Mouse (Mus musculus): ENCODE data around the gene Cyb561d1. TPM values are rescaled to one million over a fixed set of nuclear protein-coding genes. Genes with fewer than 3 reads are reported as not detected.

Gene Cyb561d1
- polyA plus RNA-seq, 1 experiment from 2014 or later, result 2.8 TPM

- H3K9ac ChIP-seq (replicated peaks; ENCODE audit: low read depth, low read length), result peak within 1 kb of the TSS; percentile 47
- peak within 1 kb of the TSS; percentile 63 for H3K4me3 ChIP-seq (ENCODE audit: low read depth, low read length)
- H3K27me3 ChIP-seq (ENCODE audit: control insufficient read depth, insufficient read depth, low read length), result no peaks in the 10 kb centered on the region
- no peak within 1 kb of the TSS for H3K27ac ChIP-seq (ENCODE audit: low read length)
- 2% methylated on average over 75 of the region's 100 CpGs for WGBS
- peak within 1 kb of the TSS; percentile 82 for H3K4me2 ChIP-seq (replicated peaks; ENCODE audit: low read depth, low read length)
- ATAC-seq (ENCODE audit: insufficient number of reproducible peaks, insufficient read depth, low FRiP score, low read depth), result 0 out of 2 replicates have a peak, but pooled peaks have one; percentile 25
- no peaks in the 10 kb centered on the region for H3K9me3 ChIP-seq (ENCODE audit: control insufficient read depth, low read depth, low read length)
- H3K36me3 ChIP-seq (ENCODE audit: control insufficient read depth, insufficient read depth, low read length), result no peaks in the 10 kb centered on the region
- H3K4me1 ChIP-seq (ENCODE audit: control insufficient read depth, insufficient read depth, low read length), result peaks cover 2% of the 10 kb centered on the region; the same call in 1 of the 2 replicates
These were observed 14.6 kb downstream of the Cyb561d1 start, which contains the start of gene Amigo1 for GRCm38 (mm10) chr3:108186098-108187047. Gene Amigo1, plus strand, starts transcription at chr3:108186335.

DNA sequence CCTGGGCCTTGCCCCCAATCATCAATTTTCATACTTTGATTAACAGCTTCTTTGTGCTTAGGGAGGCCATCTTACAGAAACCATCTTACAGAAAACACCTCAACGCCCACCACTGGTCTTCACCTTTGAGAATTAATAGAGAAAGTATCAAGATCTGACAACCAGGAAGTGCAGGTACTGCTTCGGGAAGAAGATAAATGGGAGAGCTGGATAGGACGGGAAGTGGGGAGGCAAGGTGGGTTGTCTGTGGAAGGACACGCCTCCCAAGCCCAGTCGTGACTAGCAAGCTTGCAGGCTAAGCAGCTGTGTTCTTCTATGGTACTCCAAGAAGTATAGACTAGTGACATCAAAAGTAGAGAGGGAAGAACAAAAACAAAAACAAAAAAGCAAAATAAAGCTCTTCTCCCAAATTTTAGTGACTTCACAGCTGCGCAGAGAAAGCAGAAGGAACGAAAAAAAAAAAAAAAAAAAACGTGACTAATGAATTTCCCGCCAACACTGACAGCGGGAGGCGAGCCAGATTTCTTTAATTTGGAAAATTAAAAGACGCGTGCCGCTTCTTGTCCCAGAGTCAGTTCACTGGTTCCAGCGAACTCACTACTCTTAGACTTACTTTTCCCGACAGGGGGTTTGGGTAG, 15.4 kb downstream of the Cyb561d1 start:
- Histone ChIP-seq H3K4me1 (ENCODE audit: control insufficient read depth, insufficient read depth, low read length) (peaks cover 2% of the 10 kb centered on the region; the same call in 1 of the 2 replicates), H3K36me3 (ENCODE audit: control insufficient read depth, insufficient read depth, low read length) (no peaks in the 10 kb centered on the region), H3K4me3 (ENCODE audit: low read depth, low read length) (peak overlapping the region; percentile 63), H3K9ac (replicated peaks; ENCODE audit: low read depth, low read length) (peak overlapping the region; percentile 47; the same call in 1 of the 2 replicates), H3K27ac (ENCODE audit: low read length) (no peak overlapping the region), H3K9me3 (ENCODE audit: control insufficient read depth, low read depth, low read length) (no peaks in the 10 kb centered on the region), H3K4me2 (replicated peaks; ENCODE audit: low read depth, low read length) (peak overlapping the region; percentile 82), H3K27me3 (ENCODE audit: control insufficient read depth, insufficient read depth, low read length) (no peaks in the 10 kb centered on the region)
- 2% methylated on average over 16 of the region's 16 CpGs for WGBS
- no peak for ATAC-seq (ENCODE audit: insufficient number of reproducible peaks, insufficient read depth, low FRiP score, low read depth)

DNA sequence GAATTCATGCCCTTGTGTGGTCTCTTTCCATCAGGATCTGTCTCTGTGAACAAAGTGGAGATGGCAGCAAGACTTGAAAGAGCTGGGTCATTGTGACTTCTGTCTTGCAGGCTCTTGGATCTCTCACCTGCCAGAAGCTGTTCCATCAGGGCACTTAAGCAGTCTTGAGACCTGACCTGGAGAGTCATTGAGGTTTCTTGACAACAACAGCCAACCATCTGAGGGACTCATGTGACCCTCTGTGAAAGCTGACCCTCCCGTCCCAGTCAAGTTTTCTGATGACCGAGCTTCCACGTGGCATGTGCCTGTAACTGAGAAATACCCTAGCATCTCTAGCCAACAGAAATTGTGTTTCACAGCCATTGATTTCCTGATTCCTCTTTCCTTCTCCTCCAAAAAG, 16.3 kb downstream of the Cyb561d1 start:
- Histone ChIP-seq H3K9ac (replicated peaks; ENCODE audit: low read depth, low read length) (no peak overlapping the region), H3K27me3 (ENCODE audit: control insufficient read depth, insufficient read depth, low read length) (no peaks in the 10 kb centered on the region), H3K36me3 (ENCODE audit: control insufficient read depth, insufficient read depth, low read length) (no peaks in the 10 kb centered on the region), H3K4me2 (replicated peaks; ENCODE audit: low read depth, low read length) (no peak overlapping the region), H3K4me3 (ENCODE audit: low read depth, low read length) (no peak overlapping the region), H3K4me1 (ENCODE audit: control insufficient read depth, insufficient read depth, low read length) (peaks cover under 1% of the 10 kb centered on the region; the same call in 1 of the 2 replicates), H3K9me3 (ENCODE audit: control insufficient read depth, low read depth, low read length) (no peaks in the 10 kb centered on the region), H3K27ac (ENCODE audit: low read length) (no peak overlapping the region)
- ATAC-seq (ENCODE audit: insufficient number of reproducible peaks, insufficient read depth, low FRiP score, low read depth), result no peak
- WGBS, result 78% methylated on average over 3 of the region's 3 CpGs

DNA sequence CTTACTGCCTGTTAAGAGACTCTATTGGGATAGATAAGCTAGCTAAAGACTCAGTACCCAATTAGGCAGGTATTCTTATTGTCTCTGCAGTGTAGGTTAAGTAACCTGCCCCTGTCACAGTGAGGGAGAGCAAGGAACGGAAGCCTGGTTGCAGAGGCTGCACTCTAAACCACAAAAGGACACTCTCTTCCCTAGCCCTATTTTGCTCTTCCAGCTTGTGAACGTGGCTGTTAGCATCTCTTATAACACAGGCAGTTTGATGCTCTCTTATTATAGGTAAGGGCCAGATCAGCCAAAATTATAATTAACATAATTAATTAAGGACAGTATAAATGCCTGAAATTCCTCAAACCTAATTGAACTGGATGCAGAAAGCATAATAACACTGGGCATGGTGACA, 20.5 kb downstream of the Cyb561d1 start:
- Histone ChIP-seq H3K9ac (replicated peaks; ENCODE audit: low read depth, low read length) (no peak overlapping the region), H3K9me3 (ENCODE audit: control insufficient read depth, low read depth, low read length) (no peaks in the 10 kb centered on the region), H3K36me3 (ENCODE audit: control insufficient read depth, insufficient read depth, low read length) (no peaks in the 10 kb centered on the region), H3K4me2 (replicated peaks; ENCODE audit: low read depth, low read length) (no peak overlapping the region), H3K4me3 (ENCODE audit: low read depth, low read length) (no peak overlapping the region), H3K27me3 (ENCODE audit: control insufficient read depth, insufficient read depth, low read length) (no peaks in the 10 kb centered on the region), H3K4me1 (ENCODE audit: control insufficient read depth, insufficient read depth, low read length) (0 out of 2 replicates have a peak, but pooled peaks cover under 1% of the 10 kb centered on the region), H3K27ac (ENCODE audit: low read length) (no peak overlapping the region)
- WGBS, result 56% methylated on average over 2 of the region's 2 CpGs
- no peak for ATAC-seq (ENCODE audit: insufficient number of reproducible peaks, insufficient read depth, low FRiP score, low read depth)

GRCm38 (mm10) chr3:108178756-108179715, 22.0 kb downstream of the Cyb561d1 start:
- H3K4me2 ChIP-seq (replicated peaks; ENCODE audit: low read depth, low read length), result no peak overlapping the region
- H3K9me3 ChIP-seq (ENCODE audit: control insufficient read depth, low read depth, low read length), result no peaks in the 10 kb centered on the region
- no peaks in the 10 kb centered on the region for H3K27me3 ChIP-seq (ENCODE audit: control insufficient read depth, insufficient read depth, low read length)
- no peak overlapping the region for H3K27ac ChIP-seq (ENCODE audit: low read length)
- WGBS, result 49% methylated on average over 7 of the region's 7 CpGs
- no peak overlapping the region for H3K4me3 ChIP-seq (ENCODE audit: low read depth, low read length)
- ATAC-seq (ENCODE audit: insufficient number of reproducible peaks, insufficient read depth, low FRiP score, low read depth), result peak; percentile 80; the same call in 1 of the 2 replicates
- H3K9ac ChIP-seq (replicated peaks; ENCODE audit: low read depth, low read length), result no peak overlapping the region
- peaks cover 7% of the 10 kb centered on the region; the same call in 1 of the 2 replicates for H3K4me1 ChIP-seq (ENCODE audit: control insufficient read depth, insufficient read depth, low read length)
- H3K36me3 ChIP-seq (ENCODE audit: control insufficient read depth, insufficient read depth, low read length), result no peaks in the 10 kb centered on the region

- peak; percentile 47; the same call in 1 of the 2 replicates for ATAC-seq (ENCODE audit: insufficient number of reproducible peaks, insufficient read depth, low FRiP score, low read depth)
- 22% methylated on average over 14 of the region's 14 CpGs for WGBS
- H3K27ac ChIP-seq (ENCODE audit: low read length), result 0 out of 2 replicates have a peak overlapping the region, but pooled peaks have one; percentile 23
These were observed 26.1 kb downstream of the Cyb561d1 start for GRCm38 (mm10) chr3:108174672-108175531.

GRCm38 (mm10) chr3:108169199-108169598, 31.8 kb downstream of the Cyb561d1 start:
- H3K4me3 ChIP-seq (ENCODE audit: low read depth, low read length), result no peak overlapping the region
- H3K36me3 ChIP-seq (ENCODE audit: control insufficient read depth, insufficient read depth, low read length), result no peaks in the 10 kb centered on the region
- peaks cover 10% of the 10 kb centered on the region for H3K4me1 ChIP-seq (ENCODE audit: control insufficient read depth, insufficient read depth, low read length)
- no peaks in the 10 kb centered on the region for H3K27me3 ChIP-seq (ENCODE audit: control insufficient read depth, insufficient read depth, low read length)
- ATAC-seq (ENCODE audit: insufficient number of reproducible peaks, insufficient read depth, low FRiP score, low read depth), result no peak
- WGBS, result 52% methylated on average over 3 of the region's 3 CpGs
- no peak overlapping the region for H3K9ac ChIP-seq (replicated peaks; ENCODE audit: low read depth, low read length)
- no peak overlapping the region for H3K4me2 ChIP-seq (replicated peaks; ENCODE audit: low read depth, low read length)
- H3K9me3 ChIP-seq (ENCODE audit: control insufficient read depth, low read depth, low read length), result no peaks in the 10 kb centered on the region
- H3K27ac ChIP-seq (ENCODE audit: low read length), result no peak overlapping the region

More at GRCm38 (mm10) chr3:108174672-108175531, 26.1 kb downstream of the Cyb561d1 start:
- H3K4me2 ChIP-seq (replicated peaks; ENCODE audit: low read depth, low read length), result 0 out of 2 replicates have a peak overlapping the region, but pooled peaks have one; percentile 15
- no peaks in the 10 kb centered on the region for H3K36me3 ChIP-seq (ENCODE audit: control insufficient read depth, insufficient read depth, low read length)
- H3K4me3 ChIP-seq (ENCODE audit: low read depth, low read length), result no peak overlapping the region
- no peak overlapping the region for H3K9ac ChIP-seq (replicated peaks; ENCODE audit: low read depth, low read length)
- H3K9me3 ChIP-seq (ENCODE audit: control insufficient read depth, low read depth, low read length), result no peaks in the 10 kb centered on the region
- H3K4me1 ChIP-seq (ENCODE audit: control insufficient read depth, insufficient read depth, low read length), result peaks cover 7% of the 10 kb centered on the region; the same call in 1 of the 2 replicates
- H3K27me3 ChIP-seq (ENCODE audit: control insufficient read depth, insufficient read depth, low read length), result no peaks in the 10 kb centered on the region
